Mouse (Mus musculus): Measurements from ENCODE around the gene Fam161b. TPM values are rescaled to one million over a fixed set of nuclear protein-coding genes. Genes with fewer than 3 reads are reported as not detected.

The Fam161b gene
- 1.1 TPM for polyA plus RNA-seq (2017; shearing (Covaris generic))

DNA sequence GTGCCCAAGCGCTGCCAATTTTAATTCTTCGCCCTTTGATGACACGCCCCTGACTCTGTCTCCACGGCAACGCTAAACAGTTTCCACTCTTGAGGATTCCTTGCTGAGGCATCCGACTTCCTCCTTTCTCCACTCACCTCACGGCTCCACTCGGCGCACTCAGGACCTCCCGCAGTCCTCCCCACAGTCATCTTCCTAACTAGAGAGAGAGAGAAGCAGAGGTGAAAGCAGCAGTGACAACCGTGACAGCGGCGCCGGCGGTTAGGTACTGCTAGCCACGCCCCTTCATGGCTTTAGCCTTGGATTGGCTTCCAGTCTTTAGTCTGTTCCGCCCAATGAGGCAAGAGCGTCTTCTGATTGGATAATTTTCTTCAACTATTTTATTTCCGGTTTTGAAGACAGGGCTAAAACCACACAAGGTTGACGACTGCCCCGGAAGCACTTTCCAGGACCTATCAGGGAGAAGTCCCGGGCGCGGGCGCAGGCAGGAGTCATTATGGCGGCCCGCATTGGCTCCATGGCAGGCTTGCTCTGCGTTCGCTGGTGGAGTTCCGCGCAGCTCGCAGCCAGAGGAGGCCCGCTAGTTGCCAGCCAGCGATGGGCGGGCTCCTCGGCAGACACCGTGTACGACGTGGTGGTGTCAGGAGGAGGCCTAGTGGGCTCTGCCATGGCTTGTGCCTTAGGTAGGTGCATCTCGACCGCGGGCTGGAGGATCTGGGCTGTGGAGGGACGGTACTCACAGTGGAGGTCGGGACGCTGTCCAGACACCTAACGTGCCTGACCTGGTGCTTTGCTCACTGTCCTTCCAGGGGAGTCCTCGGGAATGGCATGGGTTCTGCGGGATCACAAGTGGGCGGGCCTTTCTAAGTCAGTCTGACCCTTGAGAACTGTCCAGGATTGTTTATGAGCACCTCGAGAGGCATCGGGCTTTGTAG is at the start of gene Fam161b, which contains the start of gene Coq6:
Fam161b (minus strand) TSS at position 279 of the 935 bp plus-strand sequence.
Coq6 (plus strand) TSS at position 103 of the 935 bp plus-strand sequence.

DNA sequence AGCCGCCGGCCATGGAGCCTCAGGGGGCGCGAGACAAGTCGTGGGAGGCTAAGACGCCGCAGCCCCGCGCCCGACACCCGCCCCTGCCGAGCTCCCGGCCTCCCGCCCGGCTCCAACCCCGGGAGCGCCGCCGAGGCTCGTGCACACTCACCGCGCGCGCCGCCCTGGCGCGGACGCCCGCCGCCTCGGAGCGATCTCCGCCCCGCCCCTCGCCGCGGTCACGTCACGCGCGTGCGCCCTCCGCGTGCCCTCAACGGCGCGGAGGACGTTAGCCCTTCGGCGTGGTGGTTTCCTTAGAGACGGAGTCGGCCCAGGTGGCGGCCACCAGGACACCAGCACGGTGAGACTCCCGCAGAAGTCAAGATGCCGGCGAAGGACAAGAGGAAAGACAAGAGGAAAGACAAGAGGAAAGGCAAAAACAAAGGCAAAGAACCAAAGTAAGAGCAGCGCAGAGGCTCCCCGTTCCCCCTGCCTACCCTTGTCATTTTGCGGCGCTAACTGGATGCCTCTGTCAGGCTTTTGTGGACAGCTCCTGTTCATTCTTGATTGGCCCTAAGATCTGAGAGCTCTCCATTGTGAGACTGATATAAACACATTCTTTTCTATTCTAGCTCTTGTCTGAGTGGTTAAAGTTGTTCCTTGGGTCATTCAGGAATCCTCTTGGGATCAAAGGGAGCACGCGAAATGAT is 47.3 kb upstream of the Fam161b start, which contains the start of the genes Entpd5 and Bbof1:
Entpd5 (minus strand) TSS at position 211 of the 689 bp plus-strand sequence.
Bbof1 (plus strand) TSS at position 253 of the 689 bp plus-strand sequence.

DNA sequence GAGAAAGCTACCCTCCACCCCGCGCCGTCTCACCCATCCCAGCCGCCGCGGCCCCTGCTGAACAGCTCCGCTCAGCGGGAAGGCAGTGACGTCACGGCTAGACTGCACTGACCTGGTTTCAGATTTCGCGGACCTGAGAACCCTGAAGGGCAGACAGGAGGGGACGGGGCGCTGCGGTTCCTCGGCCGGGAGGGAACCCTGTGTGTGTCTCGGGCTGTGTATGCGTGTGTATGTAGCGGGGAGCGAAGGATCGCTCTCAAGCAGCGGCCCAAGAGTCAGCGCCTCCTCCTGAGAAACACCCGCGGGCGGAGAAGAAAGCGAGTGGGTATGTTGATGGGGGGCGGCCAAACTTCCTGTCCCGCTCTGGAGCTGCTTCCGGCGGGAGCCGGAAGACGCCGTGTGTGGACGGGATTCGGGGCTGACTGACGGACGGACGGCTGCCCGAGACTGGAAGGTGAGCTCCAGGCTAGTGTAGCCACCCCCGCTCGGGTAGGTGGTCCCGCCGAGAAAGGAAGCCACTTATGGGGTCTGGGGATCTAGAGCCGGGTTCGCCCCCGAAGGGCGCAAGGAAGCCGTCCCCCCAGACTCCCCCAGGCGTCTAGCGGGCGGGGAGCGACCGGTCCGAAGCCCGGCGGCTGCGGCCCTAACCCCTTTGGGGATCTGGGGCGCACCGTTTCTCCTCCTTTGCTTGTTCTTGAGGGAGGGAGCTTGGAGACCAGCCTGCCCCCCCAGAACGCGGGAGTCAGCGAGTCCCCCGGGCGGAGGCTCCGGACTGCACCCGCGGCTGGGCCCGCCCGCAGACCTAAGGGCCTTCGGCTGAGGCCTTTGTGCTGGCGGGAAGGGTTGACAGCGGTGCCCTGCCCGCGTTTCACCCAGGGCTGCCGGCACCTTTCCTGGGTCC is 44.7 kb downstream of the Fam161b start, which contains the start of gene Zfp410:
Zfp410 (plus strand) TSS at position 132 of the 901 bp plus-strand sequence.

Other genes with a start within 250 kb of the Fam161b start
- 0.20 TPM for gene Dnal1, start 247.5 kb downstream of the Fam161b start, polyA plus RNA-seq (2017; shearing (Covaris generic))
- gene Pnma1, start 213.3 kb downstream of the Fam161b start, polyA plus RNA-seq (2017; shearing (Covaris generic)) = 0.22 TPM
- 29.9 TPM for gene Elmsan1, start 143.0 kb downstream of the Fam161b start, polyA plus RNA-seq (2017; shearing (Covaris generic))
- 44.4 TPM for gene Ptgr2, start 76.6 kb downstream of the Fam161b start, polyA plus RNA-seq (2017; shearing (Covaris generic))
- gene Zfp410, start 45.0 kb downstream of the Fam161b start, polyA plus RNA-seq (2017; shearing (Covaris generic)) = 69.5 TPM
- 30.0 TPM for gene Coq6, start 176 bp downstream of the Fam161b start, polyA plus RNA-seq (2017; shearing (Covaris generic))
- 60.9 TPM for gene Entpd5, start 47.2 kb upstream of the Fam161b start, polyA plus RNA-seq (2017; shearing (Covaris generic))
- gene Bbof1, start 47.2 kb upstream of the Fam161b start, polyA plus RNA-seq (2017; shearing (Covaris generic)) = 0.94 TPM
- gene Rnf113a2, start 55.4 kb upstream of the Fam161b start, polyA plus RNA-seq (2017; shearing (Covaris generic)) = 36.2 TPM
- gene Aldh6a1, start 89.2 kb upstream of the Fam161b start, polyA plus RNA-seq (2017; shearing (Covaris generic)) = 31.7 TPM
- gene Lin52, start 89.6 kb upstream of the Fam161b start, polyA plus RNA-seq (2017; shearing (Covaris generic)) = 24.0 TPM
- not detected for gene Vsx2, start 207.9 kb upstream of the Fam161b start, polyA plus RNA-seq (2017; shearing (Covaris generic))

Measured in CD4-positive, CD25-positive, alpha-beta regulatory T cell, adult 9 weeks (primary cell).